Mouse (Mus musculus) E14TG2a.4 (cell line): ENCODE measurements at regions not wholly inside any gene's neighbourhood (a gene's known extent, or its start where the extent isn't known, plus 50 kb on each side); places are given as distances from the start of the nearest gene placed in this dataset.

Source experiments
- CTCF ChIP-seq: conservative IDR thresholded peaks from 2 replicates; pipeline ENCODE4 v1.5.1; 2014; ENCODE audit warnings: low read length
- NANOG ChIP-seq: IDR thresholded peaks from 2 replicates; pipeline ENCODE4 v1.6.1; 2014; ENCODE audit warnings: borderline replicate concordance, low read length, mixed read lengths

GRCm38 (mm10) chr11:16623694-16624093, 115.4 kb upstream of the Sec61g start:
- TF ChIP-seq CTCF: no peak; the same call in 1 of the 2 replicates
- no peak for TF ChIP-seq NANOG
